Mouse (Mus musculus) frontal cortex, adult 2 months (tissue): Measurements from ENCODE around the gene Snrpd3. TPM values are rescaled to one million over a fixed set of nuclear protein-coding genes. Genes with fewer than 3 reads are reported as not detected.
"Not testable (repeated sequence)": the region's sequence is repeated elsewhere in the genome, so short reads cannot be mapped to it uniquely, and the experiment has no call there.

Source experiments
- DNase-seq, 2 experiments: peaks; one replicate each; pipeline ENCODE4 v3.0.0; 2022; ENCODE audit warnings: low spot score in 1 of 2; ENCODE audit errors: extremely low spot score in 1 of 2
- polyA plus RNA-seq: library from polyadenylated mRNA; depleted of rRNA; stranded (reverse); fragments of >200 nt; gene quantifications from 2 replicates; pipeline ENCODE4 v1.2.3, GENCODE M21; 2012; rRNA removed

Gene Snrpd3
- polyA plus RNA-seq, 1 experiment: 34.6 TPM

GRCm38 (mm10) chr10:75564687-75565265 lies 47.4 kb downstream of the Snrpd3 start:
- DNase-seq: no peak

GRCm38 (mm10) chr10:75565436-75565835 lies 48.1 kb downstream of the Snrpd3 start:
- no peak for DNase-seq

- no peak for DNase-seq
Observed at GRCm38 (mm10) chr10:75565906-75566305, 48.6 kb downstream of the Snrpd3 start.

- no peak for DNase-seq
Observed at GRCm38 (mm10) chr10:75566321-75566720, 49.0 kb downstream of the Snrpd3 start.

- not testable (repeated sequence) for DNase-seq
Observed at GRCm38 (mm10) chr10:75566765-75567164, 49.4 kb downstream of the Snrpd3 start.

- no peak for DNase-seq
Observed at GRCm38 (mm10) chr10:75568029-75568428, 50.7 kb downstream of the Snrpd3 start.

DNA sequence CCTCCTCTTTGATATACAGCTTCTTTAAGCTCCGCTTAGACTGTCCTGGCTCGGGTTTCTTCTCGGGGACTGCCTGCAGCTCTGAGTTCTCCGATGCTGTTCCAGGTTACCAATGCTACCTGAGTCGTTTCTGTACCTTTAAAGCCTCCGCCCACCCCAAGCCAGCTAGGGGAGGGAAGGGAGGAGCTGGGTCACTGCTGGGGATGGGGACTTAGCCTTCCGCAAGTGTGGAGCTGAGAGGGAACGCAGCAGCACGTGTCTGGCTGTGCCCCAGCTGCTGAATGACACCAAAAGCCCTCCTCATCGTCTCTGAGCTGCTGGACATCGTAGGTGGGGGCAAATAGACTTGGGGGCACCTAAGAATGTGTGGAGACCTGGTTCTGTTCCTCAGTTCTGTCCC lies 51.1 kb downstream of the Snrpd3 start:
- DNase-seq: no peak

GRCm38 (mm10) chr10:75568851-75569250 lies 51.5 kb downstream of the Snrpd3 start:
- no peak for DNase-seq

- DNase-seq: no peak
Observed at GRCm38 (mm10) chr10:75570981-75571657, 53.8 kb downstream of the Snrpd3 start.

GRCm38 (mm10) chr10:75571937-75572336 lies 54.6 kb downstream of the Snrpd3 start:
- no peak for DNase-seq

DNA sequence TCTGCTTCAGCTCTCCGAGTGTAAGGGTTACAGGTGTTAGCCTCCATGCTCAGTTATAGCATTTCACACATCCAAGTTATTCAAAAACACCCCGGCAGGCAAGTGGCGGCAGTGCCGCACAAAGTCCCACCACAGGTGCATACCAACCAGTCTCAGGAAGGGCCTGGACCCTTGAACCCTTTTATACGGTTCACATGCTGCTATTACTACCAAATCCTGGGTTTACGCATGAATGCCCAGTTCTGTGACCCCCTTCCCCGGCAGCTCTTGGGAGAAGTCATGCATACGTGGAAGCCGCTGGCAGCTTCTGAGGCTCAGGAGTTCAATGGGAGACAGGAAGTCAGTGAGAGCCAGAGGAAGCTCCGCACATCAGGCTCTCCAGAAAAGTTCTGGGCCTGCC lies 55.8 kb downstream of the Snrpd3 start:
- no peak for DNase-seq

- no peak for DNase-seq
Observed at GRCm38 (mm10) chr10:75573965-75574364, 56.6 kb downstream of the Snrpd3 start.

- DNase-seq: no peak
Observed at GRCm38 (mm10) chr10:75579129-75579528, 61.8 kb downstream of the Snrpd3 start.

DNA sequence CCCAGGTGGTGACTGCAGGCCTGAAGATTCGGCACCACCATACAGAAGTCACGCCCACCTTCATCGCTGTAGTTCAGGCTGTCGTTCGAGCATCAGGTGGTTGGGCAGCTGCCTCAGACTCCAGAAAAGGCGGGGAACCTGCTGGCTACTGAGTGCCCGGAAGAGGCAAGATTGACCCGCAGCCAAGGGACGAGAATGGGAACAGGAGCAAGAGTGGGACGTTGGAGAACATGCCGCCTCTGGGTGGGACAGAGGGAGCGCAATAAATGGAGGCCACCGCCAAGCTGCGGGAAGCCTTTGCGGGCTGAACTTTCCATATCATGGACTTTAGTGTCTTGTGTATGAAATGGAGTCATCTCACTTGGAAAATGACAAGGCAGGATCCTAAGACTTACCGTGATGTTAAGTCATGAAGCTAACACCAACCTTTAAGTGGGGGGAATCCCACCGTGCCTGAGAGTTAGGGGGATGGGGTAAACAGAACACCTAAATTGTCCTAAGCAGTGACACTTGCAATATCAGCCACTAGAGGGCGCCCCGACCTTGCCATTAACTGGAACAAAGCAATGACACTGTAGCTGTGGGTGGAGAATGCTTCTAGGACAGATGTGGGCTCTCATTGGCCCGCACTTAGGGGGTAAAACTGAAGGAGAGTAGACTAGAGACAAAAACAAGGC lies 68.7 kb downstream of the Snrpd3 start:
- DNase-seq: peak; percentile 77 to 97

- no peak for DNase-seq
Observed at GRCm38 (mm10) chr10:75586553-75586879, 69.2 kb downstream of the Snrpd3 start.

Other genes starting within 250 kb of the Snrpd3 start
- 9.6 and 13.3 TPM in 2 replicates for gene Adora2a, start 200.7 kb upstream of the Snrpd3 start, polyA plus RNA-seq
- 0.16 and 0.21 TPM in 2 replicates for gene Upb1, start 116.4 kb upstream of the Snrpd3 start, polyA plus RNA-seq
- gene Gucd1, start 421 bp downstream of the Snrpd3 start, polyA plus RNA-seq: 15.9 and 17.2 TPM in 2 replicates
- gene Lrrc75b, start 42.8 kb downstream of the Snrpd3 start, polyA plus RNA-seq: 8.4 and 8.7 TPM in 2 replicates
- gene Ggt1, start 44.1 kb downstream of the Snrpd3 start, polyA plus RNA-seq: 4.2 and 4.8 TPM in 2 replicates
- gene Ggt5, start 71.8 kb downstream of the Snrpd3 start, polyA plus RNA-seq: 3.2 and 4.7 TPM in 2 replicates
- gene Susd2, start 126.5 kb downstream of the Snrpd3 start, polyA plus RNA-seq: 10.3 and 11.7 TPM in 2 replicates
- 50.9 and 57.4 TPM in 2 replicates for gene Cabin1, start 246.8 kb downstream of the Snrpd3 start, polyA plus RNA-seq